Mouse (Mus musculus) frontal cortex, adult (tissue): ENCODE measurements around the gene Gm20509.
"Not testable (repeated sequence)": the region's sequence is repeated elsewhere in the genome, so short reads cannot be mapped to it uniquely, and the experiment has no call there.

Experiments
- ATAC-seq: cut with Nextera tagmentation; 2 replicates; pipeline ENCODE4 v1.9.2; 2017; ENCODE audit warnings: mild to moderate bottlenecking, moderate library complexity, mixed read lengths; ENCODE audit not compliant: low TSS enrichment

The Gm20509 gene

DNA sequence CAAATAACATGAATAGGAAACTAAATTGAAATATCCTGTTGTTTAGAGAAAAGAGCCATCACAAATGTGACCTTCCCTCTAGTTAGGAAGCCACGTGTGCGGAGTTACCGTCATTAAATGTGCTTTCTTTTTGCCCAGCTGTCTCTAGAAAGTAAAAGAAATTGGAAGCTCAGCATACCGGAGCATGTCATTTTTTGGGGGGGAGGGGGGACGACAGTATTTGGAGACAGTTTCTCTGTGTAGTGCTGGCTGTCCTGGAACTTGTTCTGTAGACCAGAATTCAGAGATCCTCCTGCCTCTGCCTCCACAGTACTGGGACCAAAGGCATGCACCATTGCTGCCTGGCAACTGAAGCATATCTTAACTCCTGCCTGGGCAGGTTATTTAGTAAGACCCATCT, 734 bp upstream of the Gm20509 start, which contains the start of gene Khdc3:
TSS of gene Khdc3 (plus strand) at position 301 of the 400 bp plus-strand sequence.
- no peak for ATAC-seq

DNA sequence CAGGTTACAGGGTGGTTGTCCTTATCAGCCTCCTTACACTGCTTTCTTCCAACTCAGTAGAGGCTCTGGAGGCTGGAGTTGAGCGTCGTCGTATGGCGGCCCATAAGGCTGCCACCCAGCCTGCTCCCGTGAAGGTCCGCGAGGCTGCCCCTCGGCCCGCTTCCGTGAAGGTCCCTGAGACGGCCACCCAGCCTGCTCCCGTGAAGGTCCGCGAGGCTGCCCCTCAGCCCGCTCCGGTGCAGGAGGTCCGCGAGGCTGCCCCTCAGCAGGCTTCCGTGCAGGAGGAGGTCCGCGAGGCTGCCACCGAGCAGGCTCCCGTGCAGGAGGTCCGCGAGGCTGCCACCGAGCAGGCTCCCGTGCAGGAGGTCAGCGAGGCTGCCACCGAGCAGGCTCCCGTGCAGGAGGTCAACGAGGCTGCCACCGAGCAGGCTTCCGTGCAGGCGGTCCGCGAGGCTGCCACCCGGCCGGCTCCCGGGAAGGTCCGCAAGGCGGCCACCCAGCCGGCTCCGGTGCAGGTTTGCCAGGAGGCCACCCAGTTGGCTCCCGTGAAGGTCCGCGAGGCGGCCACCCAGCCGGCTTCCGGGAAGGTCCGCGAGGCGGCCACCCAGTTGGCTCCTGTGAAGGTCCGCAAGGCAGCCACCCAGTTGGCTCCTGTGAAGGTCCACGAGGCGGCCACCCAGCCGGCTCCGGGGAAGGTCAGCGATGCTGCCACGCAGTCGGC, 1.0 kb downstream of the Gm20509 start:
- ATAC-seq = peak; percentile 38

DNA sequence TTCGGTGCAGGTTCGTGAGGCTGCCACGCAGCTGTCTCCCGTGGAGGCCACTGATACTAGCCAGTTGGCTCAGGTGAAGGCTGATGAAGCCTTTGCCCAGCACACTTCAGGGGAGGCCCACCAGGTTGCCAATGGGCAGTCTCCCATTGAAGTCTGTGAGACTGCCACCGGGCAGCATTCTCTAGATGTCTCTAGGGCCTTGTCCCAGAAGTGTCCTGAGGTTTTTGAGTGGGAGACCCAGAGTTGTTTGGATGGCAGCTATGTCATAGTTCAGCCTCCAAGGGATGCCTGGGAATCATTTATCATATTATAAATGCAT, 1.6 kb downstream of the Gm20509 start:
- ATAC-seq = peak; percentile 38; the same call in 1 of the 2 replicates

DNA sequence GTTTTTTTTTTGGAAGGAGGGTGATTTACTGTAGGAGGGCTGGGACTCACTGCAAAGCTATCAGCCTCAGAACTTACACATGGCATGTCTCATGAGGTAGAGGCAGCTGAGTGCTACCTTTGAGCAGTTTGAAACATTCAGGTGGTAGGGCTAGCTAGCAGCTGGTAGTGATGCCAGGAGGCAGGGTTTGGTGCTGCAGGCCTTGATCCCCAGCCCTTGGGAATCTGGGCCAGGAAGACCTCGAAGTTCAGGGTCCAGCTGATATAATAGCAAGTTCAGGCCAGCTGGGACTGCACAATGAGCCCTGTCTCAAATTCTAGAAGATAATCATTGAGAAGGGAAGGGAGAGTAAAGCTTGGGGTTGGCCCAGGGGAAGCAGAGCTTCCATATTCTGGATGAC, 2.9 kb downstream of the Gm20509 start:
- ATAC-seq = no peak

DNA sequence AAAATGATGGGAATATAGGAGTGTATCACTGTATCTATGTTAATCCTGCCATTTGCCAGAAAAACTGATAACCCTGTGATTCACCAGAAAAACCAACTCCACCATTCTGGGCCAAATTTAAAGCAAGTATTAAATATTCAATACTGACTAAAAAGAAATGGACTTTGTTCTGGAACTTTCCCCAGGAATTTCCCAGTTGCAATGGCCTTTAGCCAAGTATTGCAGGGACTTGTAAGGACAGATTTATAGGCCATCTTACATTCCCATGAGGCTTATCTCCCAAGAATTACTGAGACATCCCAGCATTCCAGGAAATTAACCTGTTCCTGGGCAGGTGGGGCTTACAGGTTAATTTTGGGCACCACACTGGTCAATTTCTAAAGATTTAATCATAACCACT, 3.5 kb downstream of the Gm20509 start:
- no peak for ATAC-seq

GRCm38 (mm10) chr9:73112919-73113906, 10.9 kb downstream of the Gm20509 start, which contains the start of gene Rsl24d1:
TSS of gene Rsl24d1 (plus strand) at chr9:73113426.
- ATAC-seq = peak; percentile 100

GRCm38 (mm10) chr9:73116704-73117103, 14.4 kb downstream of the Gm20509 start:
- not testable (repeated sequence) for ATAC-seq

- ATAC-seq = no peak
Observed at GRCm38 (mm10) chr9:73118012-73118411, 15.7 kb downstream of the Gm20509 start.

GRCm38 (mm10) chr9:73121735-73122134, 19.5 kb downstream of the Gm20509 start:
- ATAC-seq = peak; percentile 91

GRCm38 (mm10) chr9:73125043-73125570, 22.8 kb downstream of the Gm20509 start:
- ATAC-seq = no peak

GRCm38 (mm10) chr9:73127457-73127856, 25.2 kb downstream of the Gm20509 start:
- no peak for ATAC-seq

DNA sequence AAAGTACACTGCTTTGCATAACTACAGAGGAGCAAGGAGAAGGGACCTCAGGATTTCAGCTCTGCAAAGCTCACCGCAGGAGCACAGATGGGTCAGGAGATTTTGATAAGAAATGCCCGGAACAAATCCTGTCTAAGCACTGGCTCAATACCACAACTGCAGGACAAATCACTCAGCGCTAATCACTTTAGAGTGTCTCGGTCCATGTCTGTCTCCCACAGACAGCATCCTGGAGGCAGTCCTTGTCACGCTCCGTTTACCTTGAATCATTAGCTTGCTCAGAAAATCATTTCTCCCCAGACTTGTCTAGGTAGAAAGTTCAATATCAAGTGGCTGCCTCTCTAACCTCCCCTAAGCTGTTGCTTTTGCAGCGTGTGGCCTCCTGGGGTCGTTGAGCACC, 27.6 kb downstream of the Gm20509 start:
- no peak for ATAC-seq

GRCm38 (mm10) chr9:73130529-73130928, 28.3 kb downstream of the Gm20509 start:
- ATAC-seq = no peak

GRCm38 (mm10) chr9:73137341-73137886, 35.1 kb downstream of the Gm20509 start:
- ATAC-seq = no peak

- ATAC-seq = no peak
Observed at GRCm38 (mm10) chr9:73154347-73154746, 52.1 kb downstream of the Gm20509 start.

DNA sequence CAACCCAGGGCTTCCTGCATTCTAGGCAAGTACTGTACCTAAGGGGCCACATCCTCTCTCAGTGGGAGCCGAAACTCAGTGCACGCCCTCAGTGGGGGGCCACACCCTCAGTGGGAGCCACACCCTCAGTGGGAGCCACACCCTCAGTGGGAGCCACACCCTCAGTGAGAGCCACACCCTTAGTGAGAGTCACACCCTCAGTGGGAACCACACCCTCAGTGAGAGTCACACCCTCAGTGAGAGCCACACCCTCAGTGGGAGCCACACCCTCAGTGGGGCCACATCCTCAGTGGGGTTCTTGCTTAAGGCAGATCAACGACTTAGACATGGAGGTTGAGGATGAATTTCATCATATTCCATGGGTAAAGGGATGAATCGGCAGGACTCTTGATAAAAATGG, 55.7 kb downstream of the Gm20509 start:
- ATAC-seq = no peak

- ATAC-seq = 0 out of 2 replicates have a peak, but pooled peaks have one; percentile 52
Observed at GRCm38 (mm10) chr9:73159265-73159664, 57.0 kb downstream of the Gm20509 start.

DNA sequence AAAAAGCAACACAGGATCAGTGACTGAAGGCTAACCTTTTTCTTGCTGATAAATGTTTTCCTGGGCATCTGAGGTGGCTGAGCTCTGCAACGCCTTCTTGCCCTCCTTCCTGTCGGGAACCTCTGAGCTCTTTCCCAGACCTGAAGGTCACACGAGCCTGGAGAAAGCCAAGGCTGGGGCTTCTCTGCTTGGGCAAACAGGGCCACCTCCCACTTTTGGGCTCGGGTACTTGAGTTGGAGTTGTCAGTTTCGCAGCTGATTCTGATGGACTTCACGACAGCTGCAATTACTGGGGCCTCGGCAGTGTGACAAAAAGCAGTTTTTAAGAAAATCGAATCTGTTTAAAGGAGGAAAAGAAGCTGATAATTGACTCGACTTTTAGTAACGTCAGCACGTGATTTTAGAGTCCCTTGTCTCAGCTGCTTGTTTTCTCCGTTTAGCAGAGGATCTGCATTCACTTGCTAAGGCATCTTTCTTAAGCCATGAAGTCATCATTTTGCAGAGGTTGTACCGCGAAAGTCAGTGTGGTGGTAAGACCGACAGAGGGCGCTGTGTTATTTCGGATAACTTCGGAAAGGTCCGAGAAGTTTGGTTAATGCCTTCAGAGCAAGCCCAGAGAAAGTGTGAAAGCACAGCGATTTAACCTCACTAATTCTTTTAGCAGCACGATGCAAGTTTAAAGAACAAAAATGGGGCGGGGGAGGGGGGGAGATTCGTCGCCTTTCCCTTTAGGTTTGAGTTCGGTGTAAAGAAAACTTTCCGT, 60.5 kb downstream of the Gm20509 start:
- ATAC-seq = peak; percentile 89

DNA sequence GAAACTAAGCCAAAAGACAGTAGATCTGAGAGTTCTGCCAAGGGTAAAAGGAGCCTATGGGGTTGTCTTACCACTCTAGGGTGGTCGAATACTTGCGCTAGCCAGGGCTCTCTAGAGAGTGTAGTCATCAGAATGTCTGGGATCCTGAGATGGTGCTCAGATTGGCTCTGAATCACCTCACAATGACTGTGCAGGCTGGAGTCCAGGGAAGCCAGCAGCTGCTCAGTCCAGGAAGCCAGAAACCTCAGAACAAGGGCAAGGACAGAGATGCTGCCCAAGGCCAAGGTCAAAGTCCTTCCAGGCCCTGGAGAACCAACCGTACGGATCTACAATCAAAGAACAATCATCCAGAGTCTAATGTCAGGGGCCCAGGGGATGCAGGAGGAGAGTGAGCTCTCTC, 63.4 kb downstream of the Gm20509 start:
- no peak for ATAC-seq
